Mouse (Mus musculus) ES-E14 (cell line): ENCODE results near the gene Slc37a1.

ENCODE experiments used
- CHD2 ChIP-seq: IDR thresholded peaks from 2 replicates; pipeline ENCODE4 v1.6.1; 2014; ENCODE audit warnings: mild to moderate bottlenecking, low read depth, low read length, inconsistent platforms
- HCFC1 ChIP-seq: IDR thresholded peaks from 2 replicates; pipeline ENCODE4 v1.6.1; 2012; ENCODE audit warnings: low read length, inconsistent platforms, borderline replicate concordance; ENCODE audit not compliant: insufficient read depth
- MAFK ChIP-seq: IDR thresholded peaks from 2 replicates; pipeline ENCODE4 v1.6.1; 2014; ENCODE audit warnings: mild to moderate bottlenecking, low read depth, low read length, inconsistent platforms; ENCODE audit not compliant: insufficient read depth
- ZC3H11A ChIP-seq: IDR thresholded peaks from 2 replicates; pipeline ENCODE4 v1.6.1; 2012; ENCODE audit warnings: low read depth, mild to moderate bottlenecking, inconsistent platforms, low read length, borderline replicate concordance
- ZNF384 ChIP-seq: IDR thresholded peaks from 2 replicates; pipeline ENCODE4 v1.6.1; 2012; ENCODE audit warnings: low read depth, low read length, inconsistent platforms

- TF ChIP-seq MAFK = no peak
- TF ChIP-seq CHD2 = no peak
- no peak for TF ChIP-seq ZNF384
- TF ChIP-seq HCFC1 = no peak
- no peak for TF ChIP-seq ZC3H11A
These were observed 16.8 kb upstream of the Slc37a1 start for GRCm38 (mm10) chr17:31269761-31270160.
